Mouse (Mus musculus) kidney, adult 8-10 months (tissue): ENCODE data around the gene Kpna1.
A peak's percentile ranks its signal among the peaks of the same experiment; 100 is the strongest.
"Not testable (repeated sequence)": the region's sequence is repeated elsewhere in the genome, so short reads cannot be mapped to it uniquely, and the experiment has no call there.

ENCODE experiments used
- DNase-seq, 2 experiments: peaks; one replicate each; pipeline ENCODE4 v3.0.0; 2022

Kpna1 gene

GRCm38 (mm10) chr16:35992391-35992790 lies 13.8 kb downstream of the Kpna1 start:
- no peak for DNase-seq

DNA sequence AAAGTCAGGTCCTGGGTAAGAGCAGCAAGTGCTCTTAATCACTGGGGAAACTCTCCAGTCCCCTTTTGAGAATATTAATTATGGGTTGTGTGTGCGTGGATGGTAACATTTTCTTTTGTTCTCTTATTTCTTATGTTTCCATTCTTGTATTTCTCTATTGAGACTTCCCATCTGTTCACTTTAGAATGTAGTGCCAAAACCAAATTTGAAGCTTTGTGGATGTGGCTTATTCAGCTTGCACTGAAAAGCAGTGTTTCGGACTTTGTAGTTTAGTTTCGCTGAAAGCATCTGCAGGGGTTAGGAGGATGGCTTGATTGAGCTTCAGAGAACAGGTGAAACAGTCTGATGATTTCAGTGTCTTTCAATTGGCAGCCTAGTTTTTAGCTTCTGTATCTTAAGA lies 14.8 kb downstream of the Kpna1 start:
- DNase-seq = no peak

DNA sequence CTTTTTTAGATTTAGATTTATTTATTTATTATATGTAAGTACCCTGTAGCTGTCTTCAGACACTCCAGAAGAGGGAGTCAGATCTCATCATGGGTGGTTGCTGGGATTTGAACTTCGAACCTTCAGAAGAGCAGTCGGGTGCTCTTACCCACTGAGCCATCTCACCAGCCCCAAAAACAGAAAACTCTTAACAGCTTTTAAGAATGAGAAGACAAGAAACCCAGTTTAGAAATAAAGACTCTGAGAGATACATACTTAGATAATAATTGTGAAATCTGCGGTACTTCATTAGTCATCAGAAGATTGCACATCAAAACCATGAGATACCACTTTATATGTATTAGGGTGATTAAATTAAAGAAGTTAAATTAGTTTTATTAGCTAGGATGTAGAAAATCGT lies 20.3 kb downstream of the Kpna1 start:
- DNase-seq = not testable (repeated sequence)

GRCm38 (mm10) chr16:36008396-36008795 lies 29.8 kb downstream of the Kpna1 start:
- no peak for DNase-seq

- DNase-seq = no peak
These were observed 37.8 kb downstream of the Kpna1 start for GRCm38 (mm10) chr16:36016335-36016734.

DNA sequence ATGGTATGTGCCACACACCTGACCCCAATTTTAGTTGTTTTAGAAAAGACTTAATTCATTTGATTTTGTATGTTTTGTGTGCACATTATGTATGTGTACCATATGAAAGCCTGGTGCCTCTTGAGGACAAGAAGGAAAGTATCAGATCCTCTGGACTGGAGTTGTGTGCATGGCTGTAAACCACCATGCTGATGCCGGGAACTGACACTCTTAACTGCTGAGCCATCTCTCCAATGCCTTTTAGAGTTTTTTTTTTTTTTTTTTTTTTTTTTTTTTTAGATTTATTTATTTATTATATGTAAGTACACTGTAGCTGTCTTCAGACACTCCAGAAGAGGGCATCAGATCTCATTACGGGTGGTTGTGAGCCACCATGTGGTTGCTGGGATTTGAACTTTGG lies 49.6 kb downstream of the Kpna1 start:
- not testable (repeated sequence) for DNase-seq

- peak; percentile 94 to 97 for DNase-seq
These were observed 62.4 kb downstream of the Kpna1 start, which contains the start of gene Wdr5b for GRCm38 (mm10) chr16:36040640-36041624. TSS of gene Wdr5b (plus strand) at chr16:36041190.

GRCm38 (mm10) chr16:36041625-36042020 lies 63.1 kb downstream of the Kpna1 start:
- DNase-seq = no peak

- no peak for DNase-seq
These were observed 64.5 kb downstream of the Kpna1 start for GRCm38 (mm10) chr16:36043073-36043472.

GRCm38 (mm10) chr16:36043964-36044363 lies 65.4 kb downstream of the Kpna1 start:
- DNase-seq = no peak

DNA sequence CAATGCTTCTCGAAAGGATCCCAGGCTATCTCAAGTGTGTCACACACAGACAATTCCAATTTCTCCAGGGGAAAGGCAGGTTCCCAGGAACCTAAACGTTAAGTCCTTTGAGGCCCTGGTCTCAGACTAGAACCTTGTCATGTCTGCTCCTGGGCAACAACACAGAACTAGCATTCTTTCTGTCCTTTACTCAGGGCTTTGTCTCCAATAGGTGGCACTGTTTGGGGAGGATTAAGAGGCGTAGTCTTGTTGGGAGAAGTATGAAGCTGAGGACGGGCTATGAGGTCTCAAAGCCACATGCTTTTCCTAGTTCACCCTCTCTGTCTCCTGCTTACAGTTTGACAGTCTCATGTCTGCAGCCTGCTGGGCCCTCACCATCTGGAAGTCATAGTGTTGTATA lies 69.0 kb downstream of the Kpna1 start:
- DNase-seq = no peak

GRCm38 (mm10) chr16:36051491-36051890 lies 72.9 kb downstream of the Kpna1 start:
- no peak for DNase-seq

GRCm38 (mm10) chr16:36053524-36054275 lies 75.2 kb downstream of the Kpna1 start:
- no peak for DNase-seq

DNA sequence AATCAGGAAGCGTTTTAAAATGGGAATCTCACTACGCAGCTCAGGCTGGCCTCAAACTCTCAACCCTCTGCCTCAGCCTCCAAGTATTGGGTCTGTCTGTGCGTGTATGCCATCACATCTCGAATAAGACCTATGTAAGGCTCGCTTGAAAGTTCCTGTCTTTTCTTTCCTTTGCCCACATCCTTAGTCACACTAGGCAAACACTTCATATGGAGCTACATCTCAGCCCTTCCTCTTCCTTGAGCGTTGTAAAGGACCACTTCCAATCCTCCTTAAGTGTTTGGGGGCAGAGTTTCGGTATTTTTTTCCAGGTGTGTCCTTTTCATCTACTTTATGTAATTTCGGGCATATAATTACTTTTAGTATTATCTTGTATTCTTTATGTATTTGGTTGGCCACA lies 76.4 kb downstream of the Kpna1 start:
- no peak for DNase-seq

DNA sequence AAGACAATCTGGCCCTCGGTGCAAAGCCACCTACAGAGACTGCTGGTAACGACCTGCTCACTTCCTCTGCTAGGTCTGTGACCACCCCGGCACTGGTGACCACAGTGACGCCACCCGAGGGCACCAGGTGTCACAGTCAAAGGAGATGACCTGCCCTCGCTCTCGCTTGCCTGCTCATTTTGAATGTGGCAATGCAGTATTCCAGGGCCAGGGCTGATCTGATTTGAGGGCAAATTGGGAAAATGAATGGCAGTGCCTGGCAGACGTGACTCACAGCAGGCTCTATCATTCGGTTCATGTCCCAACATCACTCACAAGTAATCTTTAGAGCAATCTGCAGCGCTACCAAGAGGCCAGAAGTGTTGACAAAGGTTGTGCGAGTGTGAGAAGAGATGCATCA lies 77.9 kb downstream of the Kpna1 start:
- DNase-seq = no peak

DNA sequence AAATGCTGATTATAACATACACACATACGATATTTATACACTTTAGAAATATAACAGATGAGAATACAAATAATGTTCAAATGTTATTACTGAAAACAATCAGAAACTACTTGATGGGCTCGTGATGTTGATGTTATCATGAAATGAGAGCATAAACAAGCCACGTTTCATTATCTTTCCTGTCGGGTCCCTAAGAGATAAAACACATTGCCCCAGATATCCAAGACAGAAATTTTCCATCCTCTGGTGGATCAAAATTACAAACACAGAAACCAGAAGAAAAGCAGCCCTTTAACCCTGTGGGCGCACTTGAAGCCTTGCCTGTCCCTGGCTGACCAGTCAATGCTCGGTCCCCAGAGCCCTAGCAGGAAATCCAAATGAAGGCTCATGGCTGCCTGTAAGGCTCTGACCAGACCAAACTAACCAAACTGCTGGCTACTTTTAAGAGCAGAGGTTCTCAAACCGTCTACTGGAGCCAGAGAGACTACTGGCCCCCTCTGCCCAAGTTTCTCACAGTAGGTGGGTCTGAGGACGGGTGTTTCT lies 79.5 kb downstream of the Kpna1 start:
- DNase-seq = no peak

GRCm38 (mm10) chr16:36062534-36062933 lies 84.0 kb downstream of the Kpna1 start:
- not testable (repeated sequence) for DNase-seq

DNA sequence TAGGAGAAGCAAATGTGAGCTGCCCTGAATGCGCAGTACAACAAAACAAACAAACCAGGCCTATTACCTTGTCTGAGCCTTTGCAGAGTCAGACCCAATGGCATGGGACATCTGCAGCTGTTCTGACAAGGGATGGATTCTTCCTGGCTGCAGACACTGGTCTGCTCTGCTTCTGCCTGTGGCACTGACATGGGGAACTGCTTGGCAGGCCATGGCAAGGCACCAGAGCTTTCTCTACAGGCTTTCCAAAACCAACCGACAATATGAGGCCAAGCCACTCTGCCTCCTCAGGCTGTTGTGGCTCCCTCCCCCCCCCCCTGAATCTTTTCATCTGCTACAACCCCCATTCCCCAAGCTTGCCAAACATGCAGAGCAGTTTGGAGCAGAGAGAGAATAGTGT lies 84.8 kb downstream of the Kpna1 start:
- no peak for DNase-seq

GRCm38 (mm10) chr16:36064904-36065303 lies 86.4 kb downstream of the Kpna1 start:
- no peak for DNase-seq

DNA sequence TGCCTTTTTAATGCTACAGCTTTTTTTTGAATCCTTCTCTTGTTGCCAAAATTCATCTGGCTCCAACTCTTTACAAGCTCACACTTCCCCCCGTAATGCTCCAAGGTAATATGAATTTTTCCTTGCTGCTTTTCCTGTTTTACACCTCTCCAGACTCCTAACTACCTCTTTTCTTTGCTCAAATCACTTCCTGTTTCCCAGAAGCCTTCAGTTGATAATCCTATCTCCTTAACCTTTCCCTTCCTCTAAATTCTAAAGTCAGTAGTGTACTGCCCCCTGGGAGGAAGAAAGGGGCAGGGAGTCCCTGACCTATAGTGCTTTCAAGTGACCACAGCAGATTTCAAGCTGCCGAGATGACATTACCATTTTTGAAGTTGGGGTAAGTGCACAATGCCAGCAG lies 89.1 kb downstream of the Kpna1 start:
- no peak for DNase-seq

GRCm38 (mm10) chr16:36068356-36068755 lies 89.8 kb downstream of the Kpna1 start:
- DNase-seq = no peak

GRCm38 (mm10) chr16:36069819-36070575 lies 91.4 kb downstream of the Kpna1 start:
- no peak for DNase-seq

DNA sequence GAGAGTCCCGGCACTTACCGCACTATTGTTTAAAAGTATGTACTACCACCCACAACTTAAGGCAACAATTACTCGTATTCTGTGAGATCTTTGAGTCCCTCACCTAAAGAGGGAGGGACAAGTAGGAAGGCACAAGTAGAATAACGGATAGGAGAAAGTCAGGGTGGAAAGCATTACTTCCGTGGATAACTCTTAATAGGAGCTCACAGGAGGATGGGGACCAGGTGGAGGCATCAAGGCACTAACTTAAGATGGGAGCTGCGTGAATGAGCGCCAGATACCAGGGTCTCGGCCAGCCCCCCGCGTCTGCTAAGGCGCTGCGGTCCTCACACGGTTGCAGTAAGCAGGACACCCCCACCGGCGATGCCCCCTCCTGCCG lies 92.5 kb downstream of the Kpna1 start:
- peak in 1 of 2 experiments; percentile 7 for DNase-seq
